Mouse (Mus musculus): ENCODE measurements at regions not wholly inside any gene's neighbourhood (a gene's known extent, or its start where the extent isn't known, plus 50 kb on each side); places are given as distances from the start of the nearest gene placed in this dataset.

GRCm38 (mm10) chr9:89841371-89841770, 68.3 kb upstream of the Rasgrf1 start:
- TF ChIP-seq MAX (IDR thresholded peaks at IDR 0.05; ENCODE audit: low read depth) (no peak), USF1 (IDR thresholded peaks at IDR 0.05; ENCODE audit: low read depth) (no peak), MYOD1 (IDR thresholded peaks at IDR 0.05; ENCODE audit: control insufficient read depth in 1 of 3, insufficient read length in 2 of 3, low read depth in 2 of 3) (no peak), REST (IDR thresholded peaks at IDR 0.05; ENCODE audit: insufficient read depth, insufficient read length) (no peak), E2F4 (IDR thresholded peaks at IDR 0.05; ENCODE audit: insufficient read depth) (no peak)

Measured in myocyte (in vitro differentiated cells).